16 mouse cellular contexts compared by ENCODE assay signal in the genomic region with DNA sequence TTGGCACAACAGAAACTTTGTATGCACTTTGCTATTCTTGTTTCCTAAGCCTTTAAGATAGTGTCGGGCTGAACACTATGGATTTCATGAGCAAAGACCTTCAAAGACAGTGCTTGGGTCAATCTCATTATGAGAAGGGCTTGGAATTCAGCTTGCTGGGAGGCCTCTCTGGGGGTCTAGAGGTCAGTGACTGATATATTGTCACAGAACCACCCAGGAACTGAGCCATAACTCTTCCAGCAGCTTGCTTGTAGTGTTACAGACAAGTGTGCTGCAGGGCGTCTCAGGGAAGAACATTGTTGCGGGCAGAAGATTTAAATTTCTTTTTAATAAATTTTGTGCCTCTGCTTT.
DNase-seq lines count a peak whose midpoint lies in the region; ATAC-seq lines count a peak whose summit lies in the region.
"Had no signal": no experiment of that assay in that cellular context is flagged by ENCODE, and none has a peak within 500 bp of the region (broad histone marks: within the 10 kb centered on the region; RNA-seq: fewer than 3 reads in every experiment).

No protein-coding gene starts in this region.

- DNase-seq in kidney, adult 9 months = no peak
- DNase-seq in midbrain, embryonic 11.5 days (ENCODE audit: low spot score, missing footprints) = peak; percentile 88
- DNase-seq in midbrain, embryonic 14.5 days = no peak
- DNase-seq in yolk sac, embryonic 10.5 days (ENCODE audit: low spot score) = peak; percentile 10
- DNase-seq in urinary bladder, postnatal 4 days (ENCODE audit: low spot score in 2 of 2) = no peak
- DNase-seq: B cell, adult 2 months; cerebellum, adult 18-20 months; gastrocnemius, postnatal 10 days; heart, adult 2 months; liver, embryonic 13.5 days had no signal

- H3K4me3 ChIP-seq in kidney, embryonic 14.5 days (ENCODE audit: low read length) = no peak overlapping the region
- no peak overlapping the region for H3K4me3 ChIP-seq in midbrain, embryonic 11.5 days (ENCODE audit: low read depth, low read length)
- no peak overlapping the region for H3K4me3 ChIP-seq in midbrain, embryonic 14.5 days (replicated peaks; ENCODE audit: low read depth, low read length)
- no peak overlapping the region for H3K4me3 ChIP-seq in midbrain, embryonic 16.5 days (ENCODE audit: low read depth, low read length)
- H3K4me3 ChIP-seq: heart, adult 2 months; hindbrain, embryonic 15.5 days; liver, embryonic 13.5 days had no signal

- H3K9ac ChIP-seq in kidney, embryonic 14.5 days (ENCODE audit: low read depth, low read length) = no peak overlapping the region
- no peak overlapping the region for H3K9ac ChIP-seq in midbrain, embryonic 11.5 days (ENCODE audit: low read length)
- no peak overlapping the region for H3K9ac ChIP-seq in midbrain, embryonic 14.5 days (replicated peaks; ENCODE audit: low read length)
- no peak overlapping the region for H3K9ac ChIP-seq in midbrain, embryonic 16.5 days (ENCODE audit: low read depth, low read length)
- H3K9ac ChIP-seq: hindbrain, embryonic 15.5 days; liver, embryonic 13.5 days had no signal

- H3K36me3 ChIP-seq in kidney, embryonic 14.5 days (ENCODE audit: control insufficient read depth, insufficient read depth, low read length) = no peaks in the 10 kb centered on the region
- no peaks in the 10 kb centered on the region for H3K36me3 ChIP-seq in midbrain, embryonic 11.5 days (ENCODE audit: control insufficient read depth, insufficient read depth, low read length)
- H3K36me3 ChIP-seq in midbrain, embryonic 14.5 days (ENCODE audit: control insufficient read depth, insufficient read depth, low read length) = no peaks in the 10 kb centered on the region
- H3K36me3 ChIP-seq in midbrain, embryonic 16.5 days (ENCODE audit: control insufficient read depth, insufficient read depth, low read length) = no peaks in the 10 kb centered on the region
- H3K36me3 ChIP-seq: hindbrain, embryonic 15.5 days; liver, embryonic 13.5 days had no signal

- no peak overlapping the region for H3K4me2 ChIP-seq in kidney, embryonic 14.5 days (replicated peaks; ENCODE audit: low read depth, low read length)
- H3K4me2 ChIP-seq in midbrain, embryonic 11.5 days = no peak overlapping the region
- H3K4me2 ChIP-seq in midbrain, embryonic 14.5 days (ENCODE audit: low read length) = no peak overlapping the region
- no peak overlapping the region for H3K4me2 ChIP-seq in midbrain, embryonic 16.5 days (ENCODE audit: low read length)
- H3K4me2 ChIP-seq: hindbrain, embryonic 15.5 days; liver, embryonic 13.5 days had no signal

- 27% methylated on average over 3 of the region's 3 CpGs for WGBS in kidney, embryonic 14.5 days
- 15% methylated on average over 3 of the region's 3 CpGs for WGBS in midbrain, embryonic 11.5 days
- 31% methylated on average over 3 of the region's 3 CpGs for WGBS in midbrain, embryonic 14.5 days
- WGBS in midbrain, embryonic 16.5 days = 23% methylated on average over 3 of the region's 3 CpGs

- 0 out of 2 replicates have a peak, but pooled peaks cover 5% of the 10 kb centered on the region for H3K4me1 ChIP-seq in kidney, embryonic 14.5 days (ENCODE audit: control insufficient read depth, insufficient read depth, low read length)
- H3K4me1 ChIP-seq in midbrain, embryonic 11.5 days (ENCODE audit: control insufficient read depth, insufficient read depth, low read length) = peaks cover 15% of the 10 kb centered on the region
- peaks cover 3% of the 10 kb centered on the region; the same call in 1 of the 2 replicates for H3K4me1 ChIP-seq in midbrain, embryonic 14.5 days (ENCODE audit: control insufficient read depth, insufficient read depth, low read length)
- H3K4me1 ChIP-seq in midbrain, embryonic 16.5 days (ENCODE audit: control insufficient read depth, insufficient read depth, low read length) = peaks cover 5% of the 10 kb centered on the region; the same call in 1 of the 2 replicates
- H3K4me1 ChIP-seq: hindbrain, embryonic 15.5 days; liver, embryonic 13.5 days had no signal

- ATAC-seq in kidney, embryonic 14.5 days (ENCODE audit: low FRiP score, low TSS enrichment) = peak; percentile 89
- ATAC-seq in midbrain, embryonic 11.5 days (ENCODE audit: low FRiP score) = peak; percentile 78
- no peak for ATAC-seq in midbrain, embryonic 14.5 days (ENCODE audit: low FRiP score, low TSS enrichment)
- 0 out of 2 replicates have a peak, but pooled peaks have one; percentile 17 for ATAC-seq in midbrain, embryonic 16.5 days
- no peak for ATAC-seq in erythroblast, adult 5-6 weeks (replicated peaks; ENCODE audit: low FRiP score, poor library complexity, severe bottlenecking)
- ATAC-seq: forebrain, embryonic 16.5 days; Patski had no signal

- H3K9me3 ChIP-seq in kidney, embryonic 14.5 days (ENCODE audit: control insufficient read depth, low read length) = no peaks in the 10 kb centered on the region
- H3K9me3 ChIP-seq in midbrain, embryonic 11.5 days (ENCODE audit: control insufficient read depth, low read length) = no peaks in the 10 kb centered on the region
- H3K9me3 ChIP-seq in midbrain, embryonic 14.5 days (ENCODE audit: control insufficient read depth, low read length) = no peaks in the 10 kb centered on the region
- H3K9me3 ChIP-seq in midbrain, embryonic 16.5 days (replicated peaks; ENCODE audit: control insufficient read depth, low read length, poor library complexity, severe bottlenecking) = no peaks in the 10 kb centered on the region
- H3K9me3 ChIP-seq: hindbrain, embryonic 15.5 days; liver, embryonic 13.5 days had no signal

- no peaks in the 10 kb centered on the region for H3K27me3 ChIP-seq in kidney, embryonic 14.5 days (ENCODE audit: control insufficient read depth, insufficient read depth, low read length)
- H3K27me3 ChIP-seq in midbrain, embryonic 11.5 days (ENCODE audit: control insufficient read depth, insufficient read depth, low read length) = no peaks in the 10 kb centered on the region
- no peaks in the 10 kb centered on the region for H3K27me3 ChIP-seq in midbrain, embryonic 14.5 days (ENCODE audit: control insufficient read depth, insufficient read depth, low read length)
- no peaks in the 10 kb centered on the region for H3K27me3 ChIP-seq in midbrain, embryonic 16.5 days (ENCODE audit: control insufficient read depth, insufficient read depth, low read depth, low read length)
- H3K27me3 ChIP-seq: hindbrain, embryonic 15.5 days; liver, embryonic 13.5 days; Patski had no signal

- H3K27ac ChIP-seq in kidney, embryonic 14.5 days (ENCODE audit: low read depth, low read length) = peak overlapping the region; percentile 10; the same call in 1 of the 2 replicates
- 0 out of 2 replicates have a peak overlapping the region, but pooled peaks have one; percentile 14 for H3K27ac ChIP-seq in midbrain, embryonic 11.5 days (ENCODE audit: low read depth, low read length)
- H3K27ac ChIP-seq in midbrain, embryonic 14.5 days (replicated peaks; ENCODE audit: low read depth, low read length) = no peak overlapping the region
- no peak overlapping the region for H3K27ac ChIP-seq in midbrain, embryonic 16.5 days (ENCODE audit: low read length)
- H3K27ac ChIP-seq: heart, adult 2 months; hindbrain, embryonic 15.5 days; liver, embryonic 13.5 days had no signal

Comparison
In these comparisons a context has a peak if more than half of its experiments do, and no peak if none do; other contexts are left out.
1. ATAC-seq: peak in kidney, embryonic 14.5 days (single experiment), midbrain, embryonic 11.5 days (single experiment) and midbrain, embryonic 16.5 days (single experiment); none in midbrain, embryonic 14.5 days (single experiment) and erythroblast, adult 5-6 weeks (single experiment).
2. H3K27ac ChIP-seq: peak in kidney, embryonic 14.5 days (single experiment) and midbrain, embryonic 11.5 days (single experiment); none in midbrain, embryonic 14.5 days (single experiment) and midbrain, embryonic 16.5 days (single experiment).
3. DNase-seq: peak in midbrain, embryonic 11.5 days (single experiment) and yolk sac, embryonic 10.5 days (single experiment); none in kidney, adult 9 months (single experiment), midbrain, embryonic 14.5 days (single experiment) and urinary bladder, postnatal 4 days (0 of 2).